Mouse (Mus musculus): ENCODE measurements at regions not wholly inside any gene's neighbourhood (a gene's known extent, or its start where the extent isn't known, plus 50 kb on each side); places are given as distances from the start of the nearest gene placed in this dataset.

DNA sequence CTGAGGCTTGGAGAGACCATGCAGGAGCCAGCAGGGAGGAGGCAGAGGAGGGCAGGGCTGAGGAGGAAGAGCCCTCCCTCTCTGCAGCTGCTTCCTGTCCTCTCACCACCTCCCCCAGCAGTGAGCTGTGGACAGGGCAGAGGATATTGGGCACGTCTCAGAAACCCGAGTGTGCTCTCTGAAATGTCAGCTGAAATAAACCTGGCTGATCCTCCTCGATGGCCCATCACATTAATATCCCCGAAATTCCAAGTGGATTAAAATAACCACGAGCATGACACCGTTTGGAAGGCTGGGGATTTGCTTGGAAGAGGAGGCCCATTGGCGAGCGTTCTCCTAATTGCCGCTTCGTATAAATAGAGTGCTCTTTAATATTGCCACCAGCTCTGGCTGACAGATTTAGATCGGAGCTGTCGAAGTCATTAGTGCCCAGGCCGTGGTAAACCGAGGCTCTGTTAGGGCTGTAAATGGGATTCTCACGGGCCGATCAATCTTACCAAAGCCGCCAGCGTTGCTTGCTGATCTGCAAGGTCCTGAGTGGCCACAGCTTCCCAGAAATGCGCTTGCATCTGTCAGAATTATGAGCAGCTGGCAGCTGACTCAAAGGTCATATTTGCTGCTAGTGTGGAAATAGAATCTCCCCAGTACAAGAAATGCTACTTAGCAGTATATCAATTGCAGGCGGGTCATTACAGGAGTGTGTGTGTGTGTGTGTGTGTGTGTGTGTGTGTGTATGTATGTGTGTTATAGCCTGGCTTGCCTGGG lies 268.5 kb downstream of the Rplp1 start:
- TF ChIP-seq EP300 (IDR thresholded peaks at IDR 0.05; ENCODE audit: low read depth): no peak
- TF ChIP-seq CTCF (IDR thresholded peaks at IDR 0.05; ENCODE audit: low read depth): no peak
- H3K4me1 ChIP-seq (ENCODE audit: control insufficient read depth, insufficient read depth): no peaks in the 10 kb centered on the region
- no peak overlapping the region for H3K4me3 ChIP-seq (ENCODE audit: low read depth, low read length)
- peak; percentile 74 for ATAC-seq (ENCODE audit: insufficient read depth, low read depth)
- WGBS: 44% methylated on average over 20 of the region's 20 CpGs
- no peak overlapping the region for H3K9ac ChIP-seq (replicated peaks; ENCODE audit: low read depth, low read length)
- H3K27ac ChIP-seq (ENCODE audit: low read depth): no peak overlapping the region
- H3K4me2 ChIP-seq (ENCODE audit: low read depth, low read length): 0 out of 2 replicates have a peak overlapping the region, but pooled peaks have one; percentile 1
- no peaks in the 10 kb centered on the region for H3K9me3 ChIP-seq (replicated peaks; ENCODE audit: control insufficient read depth, low read length)
- H3K27me3 ChIP-seq (ENCODE audit: control insufficient read depth, insufficient read depth, low read length): peaks cover 8% of the 10 kb centered on the region; the same call in 1 of the 2 replicates
- peak; percentile 19 for DNase-seq (ENCODE audit: low spot score)
- no peaks in the 10 kb centered on the region for H3K36me3 ChIP-seq (replicated peaks; ENCODE audit: control insufficient read depth, insufficient read depth, low read length)

DNA sequence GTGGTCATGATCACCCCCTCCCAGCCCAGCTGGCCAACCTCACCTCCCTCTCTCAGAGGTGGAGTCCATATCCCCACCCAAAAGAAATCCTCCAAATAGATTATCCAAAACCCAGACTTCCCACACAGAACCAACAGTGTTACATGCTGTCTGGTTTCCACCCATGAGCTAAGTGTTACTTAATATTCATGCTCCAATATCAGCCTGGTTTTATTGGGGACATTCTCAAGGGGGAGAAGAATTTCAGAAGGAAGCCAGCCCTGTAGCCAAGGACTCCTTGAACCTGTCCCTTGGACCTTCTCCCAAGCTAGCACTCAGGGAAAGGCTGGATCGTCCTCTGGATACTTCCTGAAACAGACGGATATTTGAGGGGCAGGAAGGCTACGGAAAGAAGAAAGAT lies 268.6 kb downstream of the Tle3 start:
- no peak for ATAC-seq (ENCODE audit: insufficient read depth, low read depth)
- Histone ChIP-seq H3K36me3 (replicated peaks; ENCODE audit: control insufficient read depth, insufficient read depth, low read length) (no peaks in the 10 kb centered on the region), H3K27me3 (ENCODE audit: control insufficient read depth, insufficient read depth, low read length) (peaks cover 4% of the 10 kb centered on the region; the same call in 1 of the 2 replicates), H3K4me1 (ENCODE audit: control insufficient read depth, insufficient read depth) (no peaks in the 10 kb centered on the region), H3K9me3 (replicated peaks; ENCODE audit: control insufficient read depth, low read length) (no peaks in the 10 kb centered on the region), H3K4me3 (ENCODE audit: low read depth, low read length) (no peak overlapping the region), H3K27ac (ENCODE audit: low read depth) (no peak overlapping the region), H3K9ac (replicated peaks; ENCODE audit: low read depth, low read length) (no peak overlapping the region), H3K4me2 (ENCODE audit: low read depth, low read length) (no peak overlapping the region)
- WGBS: 87% methylated on average over 3 of the region's 3 CpGs
- no peak for TF ChIP-seq EP300 (IDR thresholded peaks at IDR 0.05; ENCODE audit: low read depth)
- DNase-seq (ENCODE audit: low spot score): no peak

DNA sequence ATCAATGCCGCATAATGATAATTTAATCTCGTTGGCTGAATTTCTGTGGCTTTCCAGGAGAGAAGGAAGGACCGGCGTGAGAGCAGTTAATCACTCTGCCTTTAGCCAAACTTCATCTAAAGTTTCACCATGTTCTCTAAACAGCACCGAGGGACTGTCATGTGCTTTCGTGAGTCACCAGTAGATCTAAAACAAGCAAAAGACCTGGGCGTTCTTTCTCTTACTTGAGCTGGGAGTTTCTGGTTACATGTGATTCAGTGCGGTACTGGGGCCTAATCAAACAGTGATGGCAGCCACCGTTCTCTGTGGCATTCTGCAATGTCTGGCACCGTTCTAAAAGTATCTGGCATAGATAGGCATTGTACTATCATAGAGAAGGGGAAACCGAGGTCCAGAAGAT lies 266.7 kb downstream of the Tle3 start:
- no peak for ATAC-seq (ENCODE audit: insufficient read depth, low read depth)
- 87% methylated on average over 11 of the region's 11 CpGs for WGBS
- DNase-seq (ENCODE audit: low spot score): no peak

DNA sequence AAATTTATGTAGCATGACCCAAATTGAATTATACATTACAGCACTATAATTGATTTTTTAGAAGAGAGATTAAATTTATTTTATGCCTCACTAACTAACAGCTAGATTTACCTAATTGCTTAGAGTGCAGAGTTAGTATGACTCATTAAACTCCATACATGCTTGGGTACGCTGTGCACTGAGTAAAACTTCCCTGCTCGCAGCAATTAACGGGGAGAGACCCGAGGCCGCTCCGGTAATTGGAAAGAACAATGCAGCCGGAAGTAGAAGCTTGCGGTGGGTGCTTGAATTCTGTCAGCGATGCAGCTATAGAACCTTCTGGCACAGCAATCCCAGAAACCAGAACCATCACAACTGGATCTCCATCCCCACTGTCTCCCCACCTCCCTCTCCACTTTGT lies 261.8 kb downstream of the Tle3 start:
- Histone ChIP-seq H3K4me2 (ENCODE audit: low read depth, low read length) (no peak overlapping the region), H3K4me1 (ENCODE audit: control insufficient read depth, insufficient read depth) (peaks cover 9% of the 10 kb centered on the region), H3K27ac (ENCODE audit: low read depth) (no peak overlapping the region), H3K36me3 (replicated peaks; ENCODE audit: control insufficient read depth, insufficient read depth, low read length) (no peaks in the 10 kb centered on the region), H3K9ac (replicated peaks; ENCODE audit: low read depth, low read length) (no peak overlapping the region), H3K27me3 (ENCODE audit: control insufficient read depth, insufficient read depth, low read length) (0 out of 2 replicates have a peak, but pooled peaks cover 7% of the 10 kb centered on the region), H3K4me3 (ENCODE audit: low read depth, low read length) (no peak overlapping the region), H3K9me3 (replicated peaks; ENCODE audit: control insufficient read depth, low read length) (no peaks in the 10 kb centered on the region)
- no peak for DNase-seq (ENCODE audit: low spot score)
- no peak for ATAC-seq (ENCODE audit: insufficient read depth, low read depth)
- TF ChIP-seq EP300 (IDR thresholded peaks at IDR 0.05; ENCODE audit: low read depth) (no peak), CTCF (IDR thresholded peaks at IDR 0.05; ENCODE audit: low read depth) (no peak)
- 79% methylated on average over 9 of the region's 9 CpGs for WGBS

More for the DNA sequence above, 266.7 kb downstream of the Tle3 start:
- Histone ChIP-seq H3K9ac (replicated peaks; ENCODE audit: low read depth, low read length) (no peak overlapping the region), H3K9me3 (replicated peaks; ENCODE audit: control insufficient read depth, low read length) (no peaks in the 10 kb centered on the region), H3K27ac (ENCODE audit: low read depth) (no peak overlapping the region), H3K4me2 (ENCODE audit: low read depth, low read length) (no peak overlapping the region), H3K4me1 (ENCODE audit: control insufficient read depth, insufficient read depth) (no peaks in the 10 kb centered on the region), H3K36me3 (replicated peaks; ENCODE audit: control insufficient read depth, insufficient read depth, low read length) (no peaks in the 10 kb centered on the region), H3K27me3 (ENCODE audit: control insufficient read depth, insufficient read depth, low read length) (peaks cover 7% of the 10 kb centered on the region; the same call in 1 of the 2 replicates), H3K4me3 (ENCODE audit: low read depth, low read length) (no peak overlapping the region)
- no peak for TF ChIP-seq CTCF (IDR thresholded peaks at IDR 0.05; ENCODE audit: low read depth)
- TF ChIP-seq EP300 (IDR thresholded peaks at IDR 0.05; ENCODE audit: low read depth): no peak

DNA sequence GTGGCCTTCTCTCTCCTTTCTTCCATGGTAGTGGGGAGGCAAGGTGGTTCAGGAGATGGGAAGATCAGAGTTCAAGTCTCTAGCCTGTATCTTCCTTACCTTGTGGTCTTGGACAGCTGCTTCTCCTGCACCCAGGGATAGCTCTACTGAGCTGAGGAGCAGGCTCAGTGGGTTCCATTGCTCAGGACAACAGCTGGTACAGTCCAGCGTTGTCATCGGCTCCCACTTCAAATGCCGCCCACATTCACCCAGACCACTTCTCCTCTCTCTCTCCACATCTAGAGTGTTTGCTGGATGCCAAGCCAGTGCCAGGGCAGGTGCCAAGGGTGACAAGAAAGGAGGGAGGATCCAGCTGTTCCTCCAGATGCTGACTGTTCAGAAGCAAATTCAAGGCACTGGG lies 260.4 kb downstream of the Tle3 start:
- no peak for TF ChIP-seq EP300 (IDR thresholded peaks at IDR 0.05; ENCODE audit: low read depth)
- TF ChIP-seq CTCF (IDR thresholded peaks at IDR 0.05; ENCODE audit: low read depth): no peak
- Histone ChIP-seq H3K4me3 (ENCODE audit: low read depth, low read length) (no peak overlapping the region), H3K9me3 (replicated peaks; ENCODE audit: control insufficient read depth, low read length) (no peaks in the 10 kb centered on the region), H3K27ac (ENCODE audit: low read depth) (no peak overlapping the region), H3K27me3 (ENCODE audit: control insufficient read depth, insufficient read depth, low read length) (0 out of 2 replicates have a peak, but pooled peaks cover 3% of the 10 kb centered on the region), H3K4me1 (ENCODE audit: control insufficient read depth, insufficient read depth) (peaks cover 9% of the 10 kb centered on the region), H3K9ac (replicated peaks; ENCODE audit: low read depth, low read length) (no peak overlapping the region), H3K36me3 (replicated peaks; ENCODE audit: control insufficient read depth, insufficient read depth, low read length) (no peaks in the 10 kb centered on the region), H3K4me2 (ENCODE audit: low read depth, low read length) (no peak overlapping the region)
- ATAC-seq (ENCODE audit: insufficient read depth, low read depth) (no peak), DNase-seq (ENCODE audit: low spot score) (no peak)
- WGBS: 85% methylated on average over 3 of the region's 3 CpGs

DNA sequence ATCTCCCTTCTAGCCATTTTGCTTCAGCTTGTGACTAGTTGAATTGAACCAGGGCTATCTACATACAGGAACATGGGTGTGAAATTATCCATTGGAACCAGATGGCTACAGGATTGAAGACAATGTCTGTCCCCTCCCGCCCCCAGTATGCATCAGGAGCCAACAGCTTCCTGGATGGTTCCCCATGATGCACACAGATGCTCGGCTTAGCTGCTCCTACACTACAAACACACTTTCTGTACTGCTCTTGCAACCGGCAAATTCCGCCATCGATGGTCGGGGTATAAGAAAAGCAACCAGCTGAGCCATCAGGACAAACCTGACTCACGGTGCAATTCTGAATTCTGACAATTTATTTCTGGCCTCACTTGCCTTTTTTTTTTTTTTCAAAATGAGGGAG lies 258.9 kb downstream of the Tle3 start:
- Histone ChIP-seq H3K27ac (ENCODE audit: low read depth) (no peak overlapping the region), H3K4me2 (ENCODE audit: low read depth, low read length) (no peak overlapping the region), H3K27me3 (ENCODE audit: control insufficient read depth, insufficient read depth, low read length) (0 out of 2 replicates have a peak, but pooled peaks cover 3% of the 10 kb centered on the region), H3K4me1 (ENCODE audit: control insufficient read depth, insufficient read depth) (peaks cover 9% of the 10 kb centered on the region), H3K9ac (replicated peaks; ENCODE audit: low read depth, low read length) (no peak overlapping the region), H3K36me3 (replicated peaks; ENCODE audit: control insufficient read depth, insufficient read depth, low read length) (no peaks in the 10 kb centered on the region), H3K9me3 (replicated peaks; ENCODE audit: control insufficient read depth, low read length) (no peaks in the 10 kb centered on the region), H3K4me3 (ENCODE audit: low read depth, low read length) (no peak overlapping the region)
- ATAC-seq (ENCODE audit: insufficient read depth, low read depth): no peak
- TF ChIP-seq EP300 (IDR thresholded peaks at IDR 0.05; ENCODE audit: low read depth): no peak
- TF ChIP-seq CTCF (IDR thresholded peaks at IDR 0.05; ENCODE audit: low read depth): no peak
- 88% methylated on average over 7 of the region's 7 CpGs for WGBS
- DNase-seq (ENCODE audit: low spot score): no peak
